Mouse (Mus musculus) lung, embryonic 16.5 days (tissue): Measurements from ENCODE around the gene Elf2. TPM values are rescaled to one million over a fixed set of nuclear protein-coding genes. Genes with fewer than 3 reads are reported as not detected.
A peak's percentile ranks its signal among the peaks of the same experiment; 100 is the strongest.

Experiments used
- ATAC-seq: fragments of 200-750 bp; cut with Nextera tagmentation; 2 replicates; pipeline ENCODE4 v1.8.0; 2017; ENCODE audit warnings: low read depth, mild to moderate bottlenecking, moderate library complexity
- H3K27ac ChIP-seq: fragments of 300-500 bp; sonication (generic); 2 replicates; pipeline ENCODE4 v1.5.1; 2014; ENCODE audit warnings: mild to moderate bottlenecking, control low read depth, low read length
- H3K27me3 ChIP-seq: fragments of 300-500 bp; sonication (generic); 2 replicates; pipeline ENCODE4 v1.6.1; 2014; ENCODE audit warnings: low read depth, low read length, mixed read lengths; ENCODE audit not compliant: control insufficient read depth, insufficient read depth
- H3K36me3 ChIP-seq: fragments of 300-500 bp; sonication (generic); 2 replicates; pipeline ENCODE4 v1.6.1; 2014; ENCODE audit warnings: low read length; ENCODE audit not compliant: control insufficient read depth, insufficient read depth
- H3K4me1 ChIP-seq: fragments of 300-500 bp; sonication (generic); replicated peaks from 2 replicates; pipeline ENCODE4 v1.6.1; 2014; ENCODE audit warnings: low read length, mixed read lengths; ENCODE audit not compliant: control insufficient read depth, insufficient read depth
- H3K4me2 ChIP-seq: fragments of 300-500 bp; sonication (generic); 2 replicates; pipeline ENCODE4 v1.6.1; 2014; ENCODE audit warnings: low read depth, low read length, control low read depth
- H3K4me3 ChIP-seq: fragments of 300-500 bp; sonication (generic); 2 replicates; pipeline ENCODE4 v1.5.1; 2014; ENCODE audit warnings: mild to moderate bottlenecking, low read length, control low read depth
- H3K9ac ChIP-seq: fragments of 300-500 bp; sonication (generic); 2 replicates; pipeline ENCODE4 v1.6.1; 2014; ENCODE audit warnings: low read length, control low read depth
- H3K9me3 ChIP-seq: fragments of 300-500 bp; sonication (generic); 2 replicates; pipeline ENCODE4 v1.6.1; 2016; ENCODE audit warnings: low read length; ENCODE audit not compliant: control insufficient read depth
- WGBS: fragments of 180-500 bp; shearing (Covaris S2); extraction: QIAGEN DNeasy Blood & Tissue Kit; methylation state at CpG from one replicate; pipeline ENCODE4 v1.1.7; 2014; 5-methylcytosine and 5-hydroxymethylcytosine counted together
- polyA plus RNA-seq: library from polyadenylated mRNA; unstranded; fragments of >200 nt; fragmentation: Nextera tagmentation; extraction: Ambion mirVana; gene quantifications from 2 replicates; pipeline ENCODE4 v1.2.1, GENCODE M21; 2015

The Elf2 gene
- polyA plus RNA-seq, 1 experiment from 2014 or later, result 68.4 TPM

DNA sequence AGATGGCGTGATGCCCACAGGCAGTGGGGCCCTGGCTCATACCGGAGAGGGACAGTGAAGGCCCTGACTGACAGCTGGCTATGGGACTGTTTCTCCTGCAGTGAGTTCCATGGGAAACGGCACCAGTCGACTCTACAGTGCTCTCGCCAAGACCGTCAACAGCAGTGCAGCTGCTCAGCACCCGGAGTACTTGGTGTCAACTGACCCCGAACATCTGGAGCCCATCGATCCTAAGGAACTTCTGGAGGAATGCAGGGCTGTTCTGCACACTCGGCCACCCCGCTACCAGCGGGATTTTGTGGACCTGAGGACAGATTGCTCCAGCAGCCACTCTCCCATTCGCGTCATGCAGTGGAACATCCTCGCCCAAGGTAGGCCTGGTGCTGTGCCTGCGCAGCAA, 92.8 kb downstream of the Elf2 start:
- ATAC-seq, result peak; percentile 95
- Histone ChIP-seq H3K27me3 (no peaks in the 10 kb centered on the region), H3K9ac (peak overlapping the region; percentile 15; the same call in 1 of the 2 replicates), H3K36me3 (peaks cover 3% of the 10 kb centered on the region; the same call in 1 of the 2 replicates), H3K27ac (no peak overlapping the region), H3K4me2 (no peak overlapping the region), H3K9me3 (no peaks in the 10 kb centered on the region), H3K4me1 (0 out of 2 replicates have a peak, but pooled peaks cover 4% of the 10 kb centered on the region), H3K4me3 (no peak overlapping the region)
- WGBS, result 56% methylated on average over 16 of the region's 16 CpGs

DNA sequence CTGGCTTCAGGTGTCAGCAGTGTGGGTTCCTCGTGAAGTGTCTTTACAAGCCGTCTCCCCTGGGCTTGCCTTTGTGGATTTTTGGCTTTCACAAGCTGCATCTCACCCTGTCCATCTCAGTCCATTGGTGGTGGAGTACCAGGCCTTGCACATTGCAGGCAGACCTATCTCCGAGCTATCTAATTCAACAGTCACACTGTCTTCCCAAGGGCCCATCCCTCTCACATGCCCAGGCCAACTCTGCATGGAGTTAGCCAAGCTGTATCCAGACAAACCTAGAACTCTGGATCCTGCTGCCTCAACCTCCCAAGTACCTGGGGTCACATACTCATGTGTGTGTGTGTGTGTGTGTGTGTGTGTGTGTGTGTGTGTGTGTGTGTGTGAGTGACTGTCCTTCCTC, 100.9 kb downstream of the Elf2 start:
- Histone ChIP-seq H3K4me3 (no peak overlapping the region), H3K9ac (no peak overlapping the region), H3K4me1 (peaks cover 10% of the 10 kb centered on the region; the same call in 1 of the 2 replicates), H3K27ac (no peak overlapping the region), H3K27me3 (no peaks in the 10 kb centered on the region), H3K36me3 (no peaks in the 10 kb centered on the region), H3K9me3 (no peaks in the 10 kb centered on the region), H3K4me2 (no peak overlapping the region)
- ATAC-seq, result no peak
- WGBS, result 85% methylated on average over 3 of the region's 3 CpGs

DNA sequence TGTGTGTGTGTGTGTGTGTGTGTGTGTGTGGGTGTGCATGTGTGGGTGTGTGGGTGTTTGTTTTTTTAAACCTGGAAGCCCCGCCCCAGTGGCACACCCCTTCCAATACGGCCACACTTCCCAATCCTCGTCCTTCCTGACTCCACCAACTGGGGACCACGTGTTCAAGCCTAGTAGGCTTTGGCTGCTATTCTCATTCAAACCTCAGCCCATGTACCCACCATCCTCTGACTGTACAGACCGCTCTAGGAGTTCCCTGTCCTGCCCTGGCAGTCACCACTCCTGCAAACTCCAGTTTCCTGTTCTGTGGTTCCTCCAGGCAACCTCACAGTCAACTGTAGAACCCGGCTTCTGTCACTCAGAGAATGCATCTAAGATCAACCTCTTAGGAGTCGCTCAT, 101.9 kb downstream of the Elf2 start:
- H3K9ac ChIP-seq, result no peak overlapping the region
- H3K9me3 ChIP-seq, result no peaks in the 10 kb centered on the region
- peaks cover 18% of the 10 kb centered on the region; the same call in 1 of the 2 replicates for H3K4me1 ChIP-seq
- H3K27ac ChIP-seq, result peak overlapping the region; percentile 19; the same call in 1 of the 2 replicates
- 0 out of 2 replicates have a peak overlapping the region, but pooled peaks have one; percentile 17 for H3K4me2 ChIP-seq
- WGBS, result 60% methylated on average over 7 of the region's 7 CpGs
- ATAC-seq, result no peak; the same call in 1 of the 2 replicates
- H3K4me3 ChIP-seq, result no peak overlapping the region
- H3K27me3 ChIP-seq, result no peaks in the 10 kb centered on the region
- no peaks in the 10 kb centered on the region for H3K36me3 ChIP-seq

DNA sequence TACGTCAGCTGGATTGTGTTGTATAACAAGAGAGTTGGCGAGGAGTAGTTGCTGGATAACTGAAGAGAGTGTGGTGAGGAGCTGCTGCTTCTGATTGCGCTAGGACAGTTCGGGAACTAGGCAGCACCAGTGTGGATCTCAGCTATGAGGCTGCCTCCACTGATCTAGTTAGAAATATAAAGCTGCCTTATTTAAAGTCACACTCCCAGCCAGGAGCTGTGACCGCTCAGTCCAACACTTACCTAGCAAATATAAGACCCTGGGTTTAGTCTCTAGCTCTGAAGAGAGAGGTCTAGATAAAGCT, 105.8 kb downstream of the Elf2 start:
- 57% methylated on average over 5 of the region's 5 CpGs for WGBS
- H3K9me3 ChIP-seq, result no peaks in the 10 kb centered on the region
- H3K9ac ChIP-seq, result no peak overlapping the region
- peak overlapping the region; percentile 48 for H3K4me2 ChIP-seq
- H3K4me1 ChIP-seq, result peaks cover 26% of the 10 kb centered on the region
- no peaks in the 10 kb centered on the region for H3K27me3 ChIP-seq
- peak overlapping the region; percentile 71 for H3K27ac ChIP-seq
- H3K36me3 ChIP-seq, result no peaks in the 10 kb centered on the region
- no peak for ATAC-seq
- H3K4me3 ChIP-seq, result peak overlapping the region; percentile 23

DNA sequence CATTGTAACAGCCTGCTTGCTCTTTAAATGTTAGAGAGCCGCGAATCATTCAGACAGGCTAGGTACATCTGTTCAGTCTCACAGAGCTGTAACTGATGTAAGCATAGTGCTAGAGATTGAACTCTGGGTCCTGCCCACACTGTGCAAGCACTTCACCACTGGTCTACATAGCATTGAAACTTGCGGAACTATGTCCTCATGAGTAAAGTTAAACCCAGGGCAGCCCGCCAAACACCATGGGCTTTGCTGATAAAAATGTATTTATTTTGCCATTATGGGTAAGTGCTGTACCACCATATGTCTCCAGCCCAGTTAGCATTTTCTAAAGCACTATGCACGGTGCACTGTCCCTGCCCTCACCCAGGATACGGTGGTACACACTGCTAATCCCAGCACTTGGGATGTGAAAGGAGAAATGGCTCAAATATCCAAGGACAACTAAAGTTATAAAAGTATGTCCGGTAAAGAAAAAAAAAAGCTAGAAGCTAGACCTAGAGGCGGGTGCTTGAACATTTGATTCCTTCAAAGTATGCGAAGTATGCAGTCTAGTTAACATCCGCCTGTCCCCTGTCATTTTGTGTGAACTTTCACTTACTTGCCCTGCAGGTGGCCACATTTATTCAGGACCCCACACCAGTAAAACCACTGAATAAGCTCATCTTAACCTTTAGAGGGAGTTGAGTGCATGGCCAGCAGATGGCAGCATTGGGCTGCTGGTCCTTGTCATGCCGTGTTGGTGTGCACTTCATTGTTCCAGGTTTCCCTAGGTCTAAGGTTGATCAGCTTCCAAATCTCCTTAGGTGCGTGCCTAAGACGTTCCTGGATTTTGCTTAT, 106.3 kb downstream of the Elf2 start:
- H3K4me1 ChIP-seq, result peaks cover 26% of the 10 kb centered on the region
- peak overlapping the region; percentile 23 for H3K4me3 ChIP-seq
- H3K9me3 ChIP-seq, result no peaks in the 10 kb centered on the region
- ATAC-seq, result peak; percentile 95
- H3K36me3 ChIP-seq, result no peaks in the 10 kb centered on the region
- no peak overlapping the region for H3K9ac ChIP-seq
- no peaks in the 10 kb centered on the region for H3K27me3 ChIP-seq
- peak overlapping the region; percentile 48 for H3K4me2 ChIP-seq
- H3K27ac ChIP-seq, result peak overlapping the region; percentile 71
- WGBS, result 19% methylated on average over 13 of the region's 13 CpGs

DNA sequence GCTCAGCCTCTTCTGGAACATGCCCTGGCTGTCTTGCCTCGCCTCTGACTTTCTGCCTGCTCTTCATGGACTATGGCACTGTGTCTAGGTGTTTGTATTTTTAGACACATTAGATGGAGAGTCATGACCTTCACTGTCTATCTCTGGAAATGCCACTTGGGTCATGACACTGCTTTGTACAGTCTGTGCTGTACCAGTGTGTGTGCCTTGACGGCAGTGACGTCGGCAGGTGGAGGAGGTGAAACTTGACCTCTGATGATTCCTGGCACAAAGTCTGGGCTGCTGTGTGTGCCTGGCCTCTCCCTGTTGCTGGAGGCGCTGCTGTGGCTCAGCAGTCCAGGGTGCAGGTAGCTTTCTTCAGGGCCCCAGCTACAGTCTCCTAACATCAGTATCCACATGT, 107.0 kb downstream of the Elf2 start:
- peak overlapping the region; percentile 18; the same call in 1 of the 2 replicates for H3K4me2 ChIP-seq
- peak overlapping the region; percentile 1; the same call in 1 of the 2 replicates for H3K4me3 ChIP-seq
- WGBS, result 31% methylated on average over 5 of the region's 5 CpGs
- no peaks in the 10 kb centered on the region for H3K36me3 ChIP-seq
- H3K27me3 ChIP-seq, result no peaks in the 10 kb centered on the region
- H3K9ac ChIP-seq, result no peak overlapping the region
- peak overlapping the region; percentile 65 for H3K27ac ChIP-seq
- ATAC-seq, result peak; percentile 64
- peaks cover 24% of the 10 kb centered on the region for H3K4me1 ChIP-seq
- H3K9me3 ChIP-seq, result no peaks in the 10 kb centered on the region

DNA sequence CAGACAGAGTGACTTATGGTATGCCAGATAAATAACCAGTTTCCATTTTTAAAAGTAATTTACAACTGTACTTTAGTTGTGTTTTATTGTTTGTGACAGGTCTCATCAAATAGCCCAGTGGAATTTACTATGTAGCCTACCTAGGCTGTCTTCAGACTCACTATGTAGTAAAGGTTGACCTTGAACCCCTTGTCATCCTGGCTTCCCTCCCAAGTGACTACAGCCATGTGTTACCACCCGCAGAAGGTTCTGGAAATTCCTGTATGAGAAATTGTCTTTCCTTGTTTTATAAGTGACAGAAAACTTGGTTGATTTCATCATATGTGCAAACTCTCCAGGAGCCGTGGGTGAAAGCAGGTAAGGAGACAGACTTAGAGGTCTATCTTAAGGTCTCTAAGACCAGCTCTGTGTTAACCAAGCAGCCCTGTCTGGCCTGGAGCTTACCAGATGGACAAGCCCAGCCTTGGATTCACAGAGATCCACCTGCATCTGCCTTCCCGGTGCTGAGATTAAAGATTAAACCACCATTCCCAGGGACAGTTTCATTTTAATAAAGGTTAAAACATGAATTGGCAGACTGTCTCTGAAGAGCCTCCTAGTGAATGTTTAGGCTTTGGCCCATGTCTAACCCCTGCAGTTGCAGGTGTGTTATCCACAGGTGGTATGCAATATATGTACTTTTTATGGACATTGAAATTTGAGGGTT, 108.1 kb downstream of the Elf2 start:
- H3K4me1 ChIP-seq, result peaks cover 18% of the 10 kb centered on the region
- no peak for ATAC-seq
- H3K27ac ChIP-seq, result no peak overlapping the region
- H3K9me3 ChIP-seq, result no peaks in the 10 kb centered on the region
- H3K9ac ChIP-seq, result no peak overlapping the region
- 80% methylated on average over 3 of the region's 3 CpGs for WGBS
- no peaks in the 10 kb centered on the region for H3K36me3 ChIP-seq
- H3K27me3 ChIP-seq, result no peaks in the 10 kb centered on the region
- H3K4me2 ChIP-seq, result no peak overlapping the region
- H3K4me3 ChIP-seq, result no peak overlapping the region

DNA sequence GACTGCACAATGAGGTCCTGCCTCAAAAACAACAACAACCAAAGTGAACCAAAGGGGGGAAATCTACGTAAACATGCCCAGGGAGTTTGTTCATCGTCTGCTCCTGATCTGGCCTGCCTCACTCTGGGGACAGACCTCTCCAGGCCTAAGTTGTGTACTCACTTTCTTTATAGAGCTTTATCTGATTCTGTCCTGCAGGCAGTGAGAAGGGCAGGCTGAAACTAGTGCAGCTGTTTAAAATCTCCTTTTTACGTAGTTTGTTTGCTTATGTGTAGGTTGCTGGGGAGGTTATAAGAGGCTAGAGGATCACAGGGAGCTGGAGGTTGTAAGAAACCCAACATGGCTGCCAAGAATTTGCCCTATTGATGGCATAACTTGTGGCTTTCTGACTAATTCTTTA, 109.0 kb downstream of the Elf2 start:
- Histone ChIP-seq H3K27ac (peak overlapping the region; percentile 71), H3K4me1 (peaks cover 18% of the 10 kb centered on the region), H3K9ac (no peak overlapping the region)

DNA sequence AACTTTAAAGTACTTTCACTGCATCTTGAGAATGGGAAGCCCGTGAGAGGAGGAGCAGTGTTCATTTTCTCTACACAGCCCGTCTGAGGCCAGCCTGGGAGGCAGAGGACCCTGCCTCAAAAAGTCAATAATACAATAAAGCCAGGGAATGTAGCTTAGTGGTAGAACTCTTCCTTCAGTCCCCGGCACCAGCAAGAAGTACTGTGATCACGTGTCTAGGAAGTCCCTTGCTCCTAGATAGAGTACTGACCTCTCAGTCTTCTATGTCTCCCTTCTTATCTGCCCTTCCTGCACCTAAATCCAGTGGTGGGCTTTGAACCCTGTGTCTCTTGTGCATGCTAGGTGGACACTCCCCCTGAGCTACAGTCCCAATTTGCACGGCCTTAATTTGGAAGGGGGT, 109.6 kb downstream of the Elf2 start:
- Histone ChIP-seq H3K27me3 (no peaks in the 10 kb centered on the region), H3K4me3 (no peak overlapping the region), H3K9me3 (no peaks in the 10 kb centered on the region), H3K27ac (peak overlapping the region; percentile 71), H3K4me2 (no peak overlapping the region), H3K4me1 (peaks cover 18% of the 10 kb centered on the region), H3K36me3 (no peaks in the 10 kb centered on the region), H3K9ac (no peak overlapping the region)
- 64% methylated on average over 5 of the region's 5 CpGs for WGBS
- no peak for ATAC-seq

More for the DNA sequence above, 109.0 kb downstream of the Elf2 start:
- H3K36me3 ChIP-seq, result no peaks in the 10 kb centered on the region
- no peaks in the 10 kb centered on the region for H3K27me3 ChIP-seq
- no peak overlapping the region for H3K4me2 ChIP-seq
- no peak overlapping the region for H3K4me3 ChIP-seq
- no peak for ATAC-seq
- WGBS, result 55% methylated on average over 3 of the region's 3 CpGs
- H3K9me3 ChIP-seq, result no peaks in the 10 kb centered on the region
